Mouse (Mus musculus): ENCODE results near the gene Ddah1. TPM values are rescaled to one million over a fixed set of nuclear protein-coding genes. Genes with fewer than 3 reads are reported as not detected.

Ddah1 gene
- total RNA-seq (2021) = 10 to 100 TPM; 11.0 to 13.7 TPM
- long read RNA-seq, experiment 1, transcript Ddah1-201 (6 exons, 3,764 nt) = major isoform, 9 of 13 reads
- long read RNA-seq, experiment 1, partial matches to known transcripts = 1 of 13 reads
- long read RNA-seq, experiment 1, other reads (novel, unspliced or antisense) = 3 of 13 reads
- long read RNA-seq, experiment 2, transcript Ddah1-201 (6 exons, 3,764 nt) = major isoform, 8 of 11 reads
- long read RNA-seq, experiment 2, partial matches to known transcripts = 1 of 11 reads
- long read RNA-seq, experiment 2, other reads (novel, unspliced or antisense) = 2 of 11 reads

DNA sequence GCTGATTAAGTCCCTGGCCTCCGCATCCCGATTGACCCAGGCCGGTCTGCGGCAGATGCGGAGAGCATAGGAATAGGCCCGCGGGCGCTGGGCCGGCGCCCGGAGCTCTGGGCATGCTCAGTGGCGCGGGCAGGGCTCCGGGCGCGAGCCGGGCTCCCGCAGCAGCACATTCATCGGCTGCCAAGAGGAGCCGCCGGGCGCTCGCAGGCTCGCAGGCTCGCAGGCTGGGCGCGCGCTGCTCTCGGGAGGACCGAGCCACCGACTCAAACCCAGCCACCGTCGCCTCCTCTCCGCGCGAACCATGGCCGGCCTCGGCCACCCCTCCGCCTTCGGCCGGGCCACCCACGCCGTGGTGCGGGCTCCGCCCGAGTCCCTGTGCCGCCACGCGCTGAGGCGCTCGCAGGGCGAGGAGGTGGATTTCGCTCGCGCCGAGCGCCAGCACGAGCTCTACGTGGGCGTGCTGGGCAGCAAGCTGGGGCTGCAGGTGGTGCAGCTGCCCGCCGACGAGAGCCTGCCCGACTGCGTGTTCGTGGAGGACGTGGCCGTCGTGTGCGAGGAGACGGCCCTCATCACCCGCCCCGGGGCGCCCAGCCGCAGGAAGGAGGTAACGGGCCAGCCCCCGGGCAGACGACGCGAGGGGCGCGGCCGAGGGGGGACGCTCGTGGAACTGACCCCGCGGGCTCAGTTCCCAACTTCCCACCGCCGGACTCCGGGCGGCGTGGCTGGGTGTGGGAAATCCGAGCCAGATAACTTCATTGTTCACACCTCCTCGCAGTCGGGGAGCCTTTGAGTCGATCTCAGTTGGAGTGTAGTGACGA is at the start of gene Ddah1:
Ddah1 (plus strand) TSS at position 115 of the 818 bp plus-strand sequence.
- peak; percentile 86 for DNase-seq

- DNase-seq = no peak
Observed at GRCm38 (mm10) chr3:145715923-145716322, 42.6 kb upstream of the Ddah1 start.

- DNase-seq = no peak
Observed at GRCm38 (mm10) chr3:145719660-145720059, 38.8 kb upstream of the Ddah1 start.

GRCm38 (mm10) chr3:145725078-145725477 is 33.4 kb upstream of the Ddah1 start:
- DNase-seq = no peak

DNA sequence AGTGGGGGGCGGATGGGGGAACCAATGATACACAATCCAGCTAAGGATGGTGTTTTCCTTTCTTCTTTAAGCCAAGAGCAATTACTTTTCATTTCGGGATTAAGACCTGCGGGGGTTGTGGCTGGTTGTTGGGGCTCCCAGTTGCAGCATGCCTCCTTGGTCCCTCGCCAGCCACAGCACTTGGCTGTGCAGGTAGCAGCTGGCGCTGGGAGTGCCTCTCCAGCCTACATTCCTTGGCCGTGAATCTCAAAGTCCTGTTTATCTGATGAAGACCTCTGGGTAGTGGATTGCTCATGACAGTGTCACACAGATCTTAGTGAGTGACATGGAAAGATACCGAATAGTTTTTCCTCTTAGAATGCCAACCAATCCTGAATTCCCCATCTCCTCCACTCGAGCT is 30.1 kb upstream of the Ddah1 start:
- DNase-seq = peak; percentile 21

- DNase-seq = peak; percentile 34
Observed at GRCm38 (mm10) chr3:145729531-145729930, 28.9 kb upstream of the Ddah1 start.

GRCm38 (mm10) chr3:145730092-145730491 is 28.4 kb upstream of the Ddah1 start:
- peak; percentile 41 for DNase-seq

DNA sequence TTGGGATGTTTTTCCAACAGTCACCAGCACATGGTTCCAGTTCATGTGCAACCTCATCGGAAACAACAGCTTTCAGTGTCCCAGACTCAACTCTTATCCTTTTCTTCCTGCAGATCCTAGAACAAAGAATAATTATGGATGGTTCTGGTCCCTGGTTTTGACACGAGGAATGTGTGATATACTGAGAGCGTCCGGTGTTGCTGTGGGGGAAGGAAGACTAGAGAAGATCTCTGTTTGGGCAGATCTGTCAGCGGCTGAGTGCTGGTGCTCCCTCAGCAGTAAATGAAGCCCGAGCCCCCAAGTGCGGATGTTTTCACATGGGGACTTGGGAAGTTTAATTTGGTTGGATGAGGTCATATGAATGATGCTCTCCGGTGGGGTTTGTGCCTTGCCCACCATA is 23.6 kb upstream of the Ddah1 start:
- no peak for DNase-seq

GRCm38 (mm10) chr3:145736562-145736961 is 21.9 kb upstream of the Ddah1 start:
- no peak for DNase-seq

DNA sequence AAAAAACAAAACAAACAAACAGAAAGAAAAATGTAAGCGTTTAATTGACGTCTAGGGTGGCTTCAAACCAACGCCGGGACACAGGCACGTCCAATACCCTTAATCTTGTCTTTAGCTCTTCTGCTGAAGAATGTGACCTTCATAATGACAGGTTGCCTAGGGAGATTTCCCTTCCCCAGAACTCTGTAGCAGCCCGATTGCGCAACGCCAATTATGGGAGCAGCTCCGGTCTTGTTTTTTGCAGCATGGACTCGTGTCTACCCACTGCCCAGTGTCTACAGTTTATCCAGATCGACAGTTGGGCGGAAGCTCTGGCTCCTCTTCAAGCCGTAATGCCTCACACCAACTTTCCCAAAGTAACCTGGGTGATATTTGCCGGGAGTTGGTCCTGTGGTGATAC is 19.8 kb upstream of the Ddah1 start:
- peak; percentile 25 for DNase-seq

GRCm38 (mm10) chr3:145739904-145740303 is 18.6 kb upstream of the Ddah1 start:
- no peak for DNase-seq

DNA sequence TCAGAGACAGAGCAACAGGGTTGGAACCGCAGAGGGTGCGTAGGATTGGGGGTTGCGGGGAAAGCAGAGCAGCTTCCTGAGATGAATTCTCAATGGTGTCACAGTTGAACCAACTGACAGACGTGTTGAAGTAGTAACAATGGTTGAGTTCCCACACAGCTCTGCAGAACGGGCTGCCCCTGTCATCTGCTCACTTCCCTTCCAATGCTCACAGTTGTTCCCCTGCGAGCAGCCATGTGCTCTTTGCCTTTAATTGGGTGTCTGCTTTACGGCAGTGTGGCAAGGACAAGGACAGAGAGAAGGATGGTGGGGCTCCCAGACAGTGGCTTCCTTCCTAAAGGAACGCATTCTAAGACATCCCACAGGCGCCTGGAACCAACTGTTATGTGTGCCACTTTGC is 15.4 kb upstream of the Ddah1 start:
- no peak for DNase-seq

GRCm38 (mm10) chr3:145743476-145744027 is 14.9 kb upstream of the Ddah1 start:
- DNase-seq = no peak

DNA sequence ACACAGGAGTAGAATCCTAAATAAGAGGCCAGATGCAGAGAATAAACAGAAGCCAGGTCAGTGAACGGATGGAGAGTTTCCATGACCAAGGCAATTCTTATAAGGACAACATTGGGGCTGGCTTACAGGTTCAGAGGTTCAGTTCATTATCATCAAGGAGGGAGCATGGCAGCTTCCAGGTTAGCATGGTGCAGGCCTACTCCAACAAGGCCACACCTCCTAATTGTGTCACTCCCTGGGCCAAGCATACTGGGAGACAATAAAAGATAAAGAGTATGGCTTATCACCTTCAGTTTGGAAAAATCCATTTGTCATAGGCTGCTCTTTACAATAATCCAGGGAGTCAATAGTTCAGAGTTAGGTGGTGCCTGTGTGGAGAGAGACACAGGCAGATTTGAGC is 9.8 kb upstream of the Ddah1 start:
- DNase-seq = no peak

- DNase-seq = no peak
Observed at GRCm38 (mm10) chr3:145756457-145756856, 2.0 kb upstream of the Ddah1 start.

- no peak for DNase-seq
Observed at GRCm38 (mm10) chr3:145757177-145757576, 1.3 kb upstream of the Ddah1 start.

DNA sequence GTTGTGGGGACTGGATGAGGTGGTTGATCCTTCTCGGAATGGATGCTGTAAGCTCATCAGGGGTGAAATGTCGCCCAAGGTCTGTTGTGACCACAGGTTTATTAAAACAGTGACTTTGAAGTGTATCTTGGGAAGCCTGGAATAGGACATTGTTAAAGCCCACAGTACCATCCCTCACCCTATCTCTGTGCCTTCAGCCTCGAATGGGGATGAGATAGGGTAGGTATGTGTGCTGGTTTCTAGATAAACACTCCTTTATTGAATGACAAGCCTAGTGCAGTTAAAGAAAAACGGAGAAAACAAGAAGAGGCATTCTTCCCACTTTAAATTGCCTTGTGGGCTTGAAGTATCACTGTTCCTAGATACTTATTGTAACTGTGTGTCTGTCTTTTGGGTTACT is 631 bp upstream of the Ddah1 start:
- no peak for DNase-seq

DNA sequence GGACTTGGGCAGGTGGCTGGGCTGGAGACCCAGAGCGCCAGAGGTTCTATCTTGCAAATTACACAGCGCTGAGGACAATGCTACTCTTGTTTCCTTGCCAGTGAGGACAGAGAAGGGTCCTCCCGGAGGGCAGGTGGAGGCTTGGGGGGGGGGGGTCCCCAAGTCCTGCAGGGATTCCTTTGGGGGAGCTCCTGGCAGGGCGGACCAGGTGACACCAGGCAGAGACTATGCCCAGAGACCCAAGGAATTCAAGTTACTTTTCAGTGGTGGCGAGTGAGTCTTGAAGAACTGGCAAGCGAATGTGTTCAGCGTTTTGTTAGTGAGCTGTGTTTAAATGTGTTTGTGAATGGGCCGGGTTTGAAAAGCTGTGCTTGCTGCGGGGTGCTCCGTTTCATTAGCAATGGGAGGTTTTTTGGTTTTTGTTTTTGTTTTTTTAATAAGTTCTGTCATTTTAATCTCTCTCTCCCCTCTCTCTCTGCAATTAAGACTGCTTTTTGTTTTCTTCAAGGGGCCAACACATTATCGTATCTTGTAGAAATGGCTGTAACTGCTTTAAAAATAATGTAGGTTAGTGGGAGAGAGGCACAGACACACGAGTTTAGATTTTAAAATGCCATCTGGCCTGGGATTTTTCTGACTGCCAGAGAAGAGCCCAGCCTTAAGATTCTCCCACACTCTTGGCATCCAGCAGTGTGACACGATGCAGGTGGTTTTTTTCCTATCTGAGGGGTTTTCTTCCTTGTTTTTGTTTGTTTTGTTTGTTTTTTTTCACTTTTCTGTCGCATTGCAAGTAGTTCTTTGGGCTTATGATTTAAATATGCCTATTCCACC is 1.1 kb downstream of the Ddah1 start:
- DNase-seq = no peak

DNA sequence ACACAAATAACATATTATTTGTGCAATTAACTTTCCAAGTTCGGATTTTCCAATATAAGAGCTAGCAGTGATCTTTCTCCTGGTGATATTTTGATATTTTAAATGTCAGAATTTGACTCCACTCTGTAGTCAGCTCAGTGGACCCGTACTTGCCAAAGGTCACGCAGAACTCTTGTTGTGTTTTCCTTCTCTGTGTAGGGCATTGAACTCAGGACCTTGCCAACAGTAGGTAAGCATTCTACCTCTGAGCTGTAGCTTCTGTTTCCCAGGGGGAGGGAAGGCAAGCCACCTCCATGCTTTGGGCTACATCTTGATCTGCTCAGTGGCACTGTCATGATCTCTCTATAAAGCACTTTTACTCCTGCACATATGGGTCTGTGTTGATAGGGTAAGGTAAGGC is 2.1 kb downstream of the Ddah1 start:
- no peak for DNase-seq

- DNase-seq = no peak
Observed at GRCm38 (mm10) chr3:145761501-145762170, 3.2 kb downstream of the Ddah1 start.

- DNase-seq = no peak
Observed at GRCm38 (mm10) chr3:145762957-145763641, 4.6 kb downstream of the Ddah1 start.

All from adrenal gland, postnatal 10 days (tissue).